Mouse (Mus musculus) limb, embryonic 15.5 days (tissue): Measurements from ENCODE around the gene Lrrfip1. TPM values are rescaled to one million over a fixed set of nuclear protein-coding genes. Genes with fewer than 3 reads are reported as not detected.

Source experiments
- ATAC-seq: fragments of 200-750 bp; cut with Nextera tagmentation; 2 replicates; pipeline ENCODE4 v1.8.0; 2017; ENCODE audit warnings: low read depth, moderate TSS enrichment; ENCODE audit not compliant: insufficient number of reproducible peaks, low FRiP score, low TSS enrichment
- H3K27ac ChIP-seq: fragments of 300-500 bp; sonication (generic); 2 replicates; pipeline ENCODE4 v1.5.1; 2015; ENCODE audit warnings: moderate library complexity, mild to moderate bottlenecking, inconsistent platforms
- H3K27me3 ChIP-seq: fragments of 300-500 bp; sonication (generic); 2 replicates; pipeline ENCODE4 v1.6.1; 2015; ENCODE audit warnings: inconsistent platforms
- H3K36me3 ChIP-seq: fragments of 300-500 bp; sonication (generic); 2 replicates; pipeline ENCODE4 v1.6.1; 2015; ENCODE audit warnings: inconsistent platforms
- H3K4me1 ChIP-seq: fragments of 300-500 bp; sonication (generic); 2 replicates; pipeline ENCODE4 v1.6.1; 2015; ENCODE audit warnings: inconsistent platforms
- H3K4me2 ChIP-seq: fragments of 300-500 bp; sonication (generic); 2 replicates; pipeline ENCODE4 v1.6.1; 2015; ENCODE audit warnings: mild to moderate bottlenecking, inconsistent platforms
- H3K4me3 ChIP-seq: fragments of 300-500 bp; sonication (generic); 2 replicates; pipeline ENCODE4 v1.5.1; 2015; ENCODE audit warnings: mild to moderate bottlenecking, inconsistent platforms
- H3K9ac ChIP-seq: fragments of 300-500 bp; sonication (generic); 2 replicates; pipeline ENCODE4 v1.6.1; 2015; ENCODE audit warnings: inconsistent platforms
- H3K9me3 ChIP-seq: fragments of 300-500 bp; sonication (generic); 2 replicates; pipeline ENCODE4 v1.6.1; 2016; ENCODE audit warnings: inconsistent platforms
- WGBS: fragments of 180-500 bp; shearing (Covaris S2); methylation state at CpG from one replicate; pipeline ENCODE4 v1.1.7; 2015; 5-methylcytosine and 5-hydroxymethylcytosine counted together
- polyA plus RNA-seq: library from polyadenylated mRNA; unstranded; fragments of >200 nt; fragmentation: Nextera tagmentation; extraction: Ambion mirVana; gene quantifications from 2 replicates; pipeline ENCODE4 v1.2.1, GENCODE M21; 2015

Gene Lrrfip1
- polyA plus RNA-seq, 1 experiment from 2014 or later = 56.8 TPM

DNA sequence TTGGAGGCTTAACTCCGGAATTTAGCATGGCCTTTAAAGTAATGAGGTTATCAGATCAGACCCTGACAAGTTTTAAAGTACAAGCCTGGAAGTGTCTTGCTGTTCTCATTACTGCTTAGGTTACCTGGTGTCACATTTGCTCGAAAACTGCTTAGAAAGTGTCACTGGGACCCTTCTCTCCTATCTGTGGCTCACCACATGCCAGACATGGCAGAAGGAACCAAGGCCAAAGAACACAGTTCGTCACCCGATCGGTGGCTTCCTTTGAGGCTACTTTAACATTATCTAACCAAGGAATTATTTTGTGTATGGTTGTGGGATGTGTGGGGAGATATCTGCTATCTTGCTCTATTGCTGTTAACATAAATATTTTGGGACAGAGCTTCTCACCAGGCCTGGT lies 95.5 kb downstream of the Lrrfip1 start:
- no peaks in the 10 kb centered on the region for H3K36me3 ChIP-seq
- no peak overlapping the region for H3K9ac ChIP-seq
- no peak overlapping the region for H3K4me2 ChIP-seq
- 80% methylated on average over 5 of the region's 5 CpGs for WGBS
- no peak overlapping the region for H3K4me3 ChIP-seq
- ATAC-seq = no peak
- no peaks in the 10 kb centered on the region for H3K9me3 ChIP-seq
- H3K27ac ChIP-seq = no peak overlapping the region
- H3K27me3 ChIP-seq = no peaks in the 10 kb centered on the region
- H3K4me1 ChIP-seq = peaks cover 24% of the 10 kb centered on the region

DNA sequence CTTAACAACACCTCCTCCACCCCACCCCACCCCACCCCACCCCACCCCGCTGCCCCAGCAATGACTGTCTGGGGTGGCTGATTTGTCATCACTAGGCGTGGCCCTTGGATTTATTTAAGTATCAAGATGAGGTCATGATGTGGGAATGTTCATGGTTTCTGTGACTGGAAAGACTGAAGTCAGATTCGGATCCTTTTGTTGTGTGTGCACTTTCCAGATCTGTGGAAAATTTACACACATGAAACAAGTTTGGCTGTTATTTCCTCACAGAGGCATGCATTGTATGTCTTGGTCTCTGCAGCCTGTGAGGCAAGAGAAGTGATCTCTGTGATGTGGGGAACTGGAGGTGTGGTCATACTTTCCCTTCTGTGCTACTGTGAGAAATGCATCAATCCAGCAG lies 96.7 kb downstream of the Lrrfip1 start:
- Histone ChIP-seq H3K27ac (peak overlapping the region; percentile 2; the same call in 1 of the 2 replicates), H3K36me3 (no peaks in the 10 kb centered on the region), H3K9ac (no peak overlapping the region), H3K4me2 (no peak overlapping the region), H3K4me1 (peaks cover 24% of the 10 kb centered on the region), H3K27me3 (no peaks in the 10 kb centered on the region), H3K4me3 (no peak overlapping the region), H3K9me3 (no peaks in the 10 kb centered on the region)
- ATAC-seq = no peak
- 60% methylated on average over 3 of the region's 3 CpGs for WGBS

DNA sequence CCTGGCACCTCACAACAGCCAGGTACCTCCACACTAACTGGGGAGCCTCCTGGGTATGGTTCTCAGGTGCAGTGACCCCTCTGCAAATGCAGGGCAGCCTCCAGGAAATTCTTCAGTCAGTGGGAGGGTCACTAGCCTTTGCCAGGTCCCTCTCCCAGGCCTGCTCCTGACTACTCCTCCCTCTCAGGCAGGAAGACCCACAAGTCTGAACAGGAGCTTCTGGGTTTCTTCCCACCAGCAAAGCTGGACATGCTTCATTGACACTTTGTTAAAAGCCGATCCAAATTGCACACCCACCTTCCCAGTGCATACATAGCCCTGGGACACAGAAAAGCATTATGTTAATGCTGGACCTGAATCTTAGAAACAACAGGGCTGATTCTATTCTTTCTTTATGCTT lies 97.3 kb downstream of the Lrrfip1 start:
- Histone ChIP-seq H3K9ac (no peak overlapping the region), H3K4me2 (no peak overlapping the region), H3K27ac (peak overlapping the region; percentile 2; the same call in 1 of the 2 replicates), H3K4me3 (no peak overlapping the region), H3K27me3 (no peaks in the 10 kb centered on the region), H3K4me1 (peaks cover 24% of the 10 kb centered on the region), H3K9me3 (no peaks in the 10 kb centered on the region), H3K36me3 (no peaks in the 10 kb centered on the region)
- ATAC-seq = no peak
- 51% methylated on average over 1 of the region's 1 CpGs for WGBS

DNA sequence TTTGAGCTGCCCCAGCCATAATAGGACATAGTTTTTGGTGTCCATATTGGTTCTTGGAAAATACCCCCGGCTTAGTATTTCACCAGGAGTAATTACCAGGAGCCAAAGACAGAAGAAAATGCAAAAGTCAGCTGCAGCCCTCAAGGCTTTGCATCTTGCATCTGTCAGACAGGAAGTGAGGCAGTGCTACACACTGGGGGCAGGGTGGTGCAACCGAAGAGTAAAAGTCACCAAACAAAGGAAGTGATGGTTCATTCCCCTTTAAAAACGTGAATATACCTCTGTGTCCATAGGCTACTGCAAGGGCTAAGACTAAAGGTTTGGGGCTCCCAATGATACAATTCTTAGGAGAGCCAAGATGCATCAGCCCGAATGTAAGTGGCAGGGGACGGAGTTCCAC lies 98.0 kb downstream of the Lrrfip1 start:
- H3K9me3 ChIP-seq = no peaks in the 10 kb centered on the region
- WGBS = 57% methylated on average over 5 of the region's 5 CpGs
- no peak overlapping the region for H3K9ac ChIP-seq
- peaks cover 6% of the 10 kb centered on the region; the same call in 1 of the 2 replicates for H3K36me3 ChIP-seq
- peaks cover 24% of the 10 kb centered on the region for H3K4me1 ChIP-seq
- H3K27me3 ChIP-seq = no peaks in the 10 kb centered on the region
- ATAC-seq = no peak
- no peak overlapping the region for H3K4me3 ChIP-seq
- no peak overlapping the region for H3K4me2 ChIP-seq
- no peak overlapping the region for H3K27ac ChIP-seq

DNA sequence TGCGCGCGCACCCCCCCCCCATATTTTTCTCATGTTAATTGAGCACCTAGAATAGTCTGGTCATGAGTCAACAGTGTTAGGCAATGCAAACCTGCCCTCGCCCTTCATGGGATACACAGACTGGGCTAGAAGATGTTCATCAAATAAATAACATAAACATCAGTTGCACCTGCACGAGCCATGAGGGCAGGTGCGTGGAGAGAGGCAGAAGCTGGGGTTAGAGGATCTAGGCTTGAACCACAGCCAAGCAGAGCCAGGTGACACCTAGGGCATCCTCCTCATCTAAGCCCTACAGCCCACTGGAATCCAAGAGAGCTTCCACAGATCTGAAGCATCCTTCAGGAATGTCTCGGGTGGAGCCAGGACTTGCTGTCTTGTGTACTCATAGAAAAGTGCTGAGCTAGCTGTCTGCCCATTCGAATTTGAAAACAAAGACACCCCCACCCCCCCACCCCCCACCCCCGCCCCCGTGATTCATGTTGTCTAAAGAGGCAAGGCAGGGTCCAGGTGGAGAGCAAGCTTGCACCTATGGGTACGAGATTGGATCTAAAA lies 98.8 kb downstream of the Lrrfip1 start:
- Histone ChIP-seq H3K4me1 (peaks cover 24% of the 10 kb centered on the region), H3K9me3 (no peaks in the 10 kb centered on the region), H3K4me3 (no peak overlapping the region), H3K36me3 (peaks cover 7% of the 10 kb centered on the region; the same call in 1 of the 2 replicates), H3K4me2 (no peak overlapping the region), H3K27me3 (no peaks in the 10 kb centered on the region), H3K9ac (no peak overlapping the region), H3K27ac (no peak overlapping the region)
- 87% methylated on average over 11 of the region's 11 CpGs for WGBS
- no peak for ATAC-seq

DNA sequence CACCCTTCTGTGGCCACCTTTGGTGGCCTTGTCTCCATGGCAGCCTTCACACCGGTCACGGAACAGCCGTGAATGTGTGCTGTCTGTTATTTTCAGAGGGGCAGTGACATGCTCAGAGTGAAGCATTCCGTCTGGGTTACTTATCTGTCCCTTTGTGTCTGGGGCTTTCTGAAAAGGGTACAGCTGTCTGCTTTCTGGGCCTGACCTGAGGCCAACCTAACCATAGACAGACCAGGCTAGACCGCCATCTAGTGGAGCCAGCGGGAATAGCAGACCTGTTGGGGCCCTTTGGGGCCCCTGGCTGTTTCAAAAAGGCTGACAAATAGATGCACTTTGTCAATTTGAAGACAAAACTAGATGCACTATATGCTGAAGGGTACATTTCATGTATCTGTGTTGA lies 100.3 kb downstream of the Lrrfip1 start:
- Histone ChIP-seq H3K36me3 (peaks cover 13% of the 10 kb centered on the region), H3K27me3 (no peaks in the 10 kb centered on the region), H3K4me3 (no peak overlapping the region), H3K9me3 (no peaks in the 10 kb centered on the region), H3K9ac (no peak overlapping the region), H3K27ac (no peak overlapping the region), H3K4me2 (no peak overlapping the region), H3K4me1 (peaks cover 24% of the 10 kb centered on the region)
- WGBS = 24% methylated on average over 6 of the region's 6 CpGs
- no peak for ATAC-seq

DNA sequence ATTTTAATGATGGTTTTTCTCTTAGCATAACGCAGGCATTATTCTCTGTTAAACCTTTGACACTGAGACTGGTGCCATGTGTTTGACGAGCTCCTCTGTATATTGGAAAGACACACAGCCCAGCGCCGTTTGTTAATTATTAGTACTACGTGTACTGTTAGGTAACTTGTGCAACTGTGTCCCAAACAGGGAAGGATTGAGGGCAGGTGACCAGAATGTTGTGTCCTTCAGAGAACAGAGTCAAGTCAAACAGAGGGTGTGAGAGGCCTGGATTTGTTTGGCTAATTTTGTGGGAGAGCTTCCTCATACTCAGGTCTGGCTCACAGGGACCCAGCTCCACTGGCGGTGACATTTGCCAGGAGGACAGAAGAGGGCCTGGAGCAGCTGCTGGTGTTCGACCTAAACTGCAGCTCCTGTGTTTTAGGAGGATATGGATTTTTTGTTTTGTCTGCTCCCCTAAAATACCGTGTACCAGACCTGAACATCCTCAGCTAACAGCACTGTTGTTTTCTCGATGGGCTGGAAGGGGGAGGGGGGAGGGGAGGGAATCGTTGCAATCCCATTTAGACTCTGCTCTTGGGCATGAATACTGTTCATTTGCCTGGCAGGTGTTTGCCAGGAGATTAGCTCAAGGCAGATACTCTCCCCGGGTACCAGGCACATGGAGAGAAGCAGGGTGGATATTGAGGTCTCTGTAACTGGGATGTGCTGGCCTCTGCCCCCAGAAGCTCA lies 103.3 kb downstream of the Lrrfip1 start:
- Histone ChIP-seq H3K36me3 (peaks cover 32% of the 10 kb centered on the region), H3K9ac (no peak overlapping the region), H3K27ac (no peak overlapping the region), H3K9me3 (no peaks in the 10 kb centered on the region), H3K27me3 (no peaks in the 10 kb centered on the region), H3K4me1 (0 out of 2 replicates have a peak, but pooled peaks cover 4% of the 10 kb centered on the region), H3K4me3 (no peak overlapping the region), H3K4me2 (no peak overlapping the region)
- 73% methylated on average over 11 of the region's 11 CpGs for WGBS
- ATAC-seq = no peak

DNA sequence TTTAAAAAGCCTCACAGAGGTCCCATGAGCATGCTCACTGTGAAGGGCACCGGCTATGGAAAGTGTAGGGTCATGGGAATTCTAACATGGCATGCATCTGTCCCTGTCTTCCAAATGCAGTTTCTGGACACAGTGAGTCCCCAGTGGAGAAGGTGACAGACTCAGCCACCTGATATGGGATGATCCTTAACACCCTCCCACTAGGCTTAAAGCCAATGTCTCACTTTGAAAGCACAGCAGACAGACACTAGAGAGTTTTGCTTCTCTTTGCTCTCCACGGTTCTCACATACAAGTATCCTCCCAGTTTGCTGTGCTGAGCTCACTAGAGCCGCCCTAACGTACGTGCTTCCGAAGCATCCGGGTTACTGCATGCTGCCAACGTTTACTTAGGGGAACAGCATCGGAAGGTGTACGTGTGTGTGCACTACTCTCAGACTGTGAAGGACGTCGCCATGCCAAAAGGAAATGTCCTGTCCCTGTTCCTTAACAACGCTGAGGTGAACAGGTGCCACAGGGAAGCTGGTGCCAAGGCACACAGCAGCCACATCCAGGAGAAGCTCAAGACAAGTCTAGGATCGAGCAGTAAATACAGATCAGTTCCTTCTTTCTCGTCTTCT lies 104.9 kb downstream of the Lrrfip1 start:
- H3K27me3 ChIP-seq = no peaks in the 10 kb centered on the region
- no peaks in the 10 kb centered on the region for H3K9me3 ChIP-seq
- H3K9ac ChIP-seq = no peak overlapping the region
- peaks cover 43% of the 10 kb centered on the region for H3K36me3 ChIP-seq
- no peak for ATAC-seq
- WGBS = 92% methylated on average over 15 of the region's 15 CpGs
- no peak overlapping the region for H3K4me2 ChIP-seq
- H3K4me3 ChIP-seq = no peak overlapping the region
- no peak overlapping the region for H3K27ac ChIP-seq
- H3K4me1 ChIP-seq = 0 out of 2 replicates have a peak, but pooled peaks cover 4% of the 10 kb centered on the region

DNA sequence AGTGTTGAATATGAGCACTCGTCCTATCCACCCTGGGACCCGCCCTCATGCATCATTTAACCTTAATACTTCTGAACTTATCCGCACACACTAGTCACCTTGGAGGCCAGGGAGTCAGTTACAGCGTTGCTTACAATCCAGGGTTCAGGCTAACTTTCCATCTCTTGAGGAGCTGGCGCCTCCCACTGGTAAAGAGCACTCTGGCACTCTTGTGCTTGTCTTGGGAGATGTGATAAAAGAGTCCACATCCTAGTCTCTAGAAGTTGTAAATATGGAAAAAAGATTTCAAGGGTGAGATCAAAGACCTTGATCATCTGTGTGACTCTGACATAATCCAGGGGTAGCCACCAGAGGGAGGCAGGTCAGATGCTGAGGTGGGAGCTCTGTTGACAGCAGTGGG lies 109.0 kb downstream of the Lrrfip1 start:
- no peaks in the 10 kb centered on the region for H3K27me3 ChIP-seq
- no peak overlapping the region for H3K4me2 ChIP-seq
- ATAC-seq = no peak
- H3K4me1 ChIP-seq = no peaks in the 10 kb centered on the region
- 68% methylated on average over 5 of the region's 5 CpGs for WGBS
- H3K9me3 ChIP-seq = no peaks in the 10 kb centered on the region
- H3K36me3 ChIP-seq = peaks cover 46% of the 10 kb centered on the region
- H3K4me3 ChIP-seq = no peak overlapping the region
- H3K27ac ChIP-seq = no peak overlapping the region
- no peak overlapping the region for H3K9ac ChIP-seq

DNA sequence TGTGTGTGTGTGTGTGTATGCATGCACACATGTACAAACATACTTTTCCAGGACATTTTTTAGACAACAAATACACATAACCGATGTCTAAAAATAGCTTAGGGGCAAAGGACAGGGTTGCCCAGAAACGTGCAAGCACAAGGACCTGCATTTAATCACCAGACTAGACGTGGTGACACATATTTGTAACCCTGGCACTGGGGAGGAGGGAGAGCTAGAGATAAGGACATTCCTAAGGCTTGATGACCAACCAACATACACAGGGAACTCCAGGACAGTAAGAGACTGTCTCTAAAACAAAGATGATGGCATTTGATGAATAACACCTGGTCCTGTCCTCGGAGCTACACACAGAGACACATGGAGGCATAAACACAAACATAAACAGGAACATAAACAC lies 110.8 kb downstream of the Lrrfip1 start:
- ATAC-seq = no peak

DNA sequence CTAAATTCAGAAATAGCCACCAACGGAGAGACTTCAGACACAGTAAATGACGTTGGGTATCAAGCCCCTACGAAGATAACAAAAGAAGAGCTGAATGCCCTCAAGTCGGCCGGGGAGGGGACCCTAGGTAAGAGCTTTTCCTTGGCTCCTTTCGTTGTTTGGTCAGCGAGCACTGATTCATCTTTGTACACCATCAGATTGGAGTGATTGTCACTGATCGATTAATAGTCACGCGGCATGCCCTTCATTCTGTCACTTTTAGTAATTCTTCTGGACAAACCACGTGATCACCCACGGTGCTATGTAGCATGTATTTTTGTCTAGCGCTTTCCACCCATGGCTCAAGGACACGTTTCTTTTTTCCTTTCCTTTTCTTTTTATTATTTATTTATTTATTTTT lies 113.6 kb downstream of the Lrrfip1 start:
- no peak overlapping the region for H3K4me2 ChIP-seq
- H3K4me1 ChIP-seq = 0 out of 2 replicates have a peak, but pooled peaks cover 3% of the 10 kb centered on the region
- no peak overlapping the region for H3K27ac ChIP-seq
- H3K9ac ChIP-seq = no peak overlapping the region
- no peak for ATAC-seq
- no peaks in the 10 kb centered on the region for H3K9me3 ChIP-seq
- 94% methylated on average over 14 of the region's 14 CpGs for WGBS
- no peaks in the 10 kb centered on the region for H3K27me3 ChIP-seq
- peaks cover 46% of the 10 kb centered on the region for H3K36me3 ChIP-seq
- H3K4me3 ChIP-seq = no peak overlapping the region

More for the DNA sequence above, 110.8 kb downstream of the Lrrfip1 start:
- WGBS = 47% methylated on average over 4 of the region's 4 CpGs
- Histone ChIP-seq H3K4me1 (no peaks in the 10 kb centered on the region), H3K36me3 (peaks cover 50% of the 10 kb centered on the region), H3K4me3 (no peak overlapping the region), H3K4me2 (no peak overlapping the region), H3K9ac (no peak overlapping the region), H3K27ac (no peak overlapping the region), H3K27me3 (no peaks in the 10 kb centered on the region), H3K9me3 (no peaks in the 10 kb centered on the region)

DNA sequence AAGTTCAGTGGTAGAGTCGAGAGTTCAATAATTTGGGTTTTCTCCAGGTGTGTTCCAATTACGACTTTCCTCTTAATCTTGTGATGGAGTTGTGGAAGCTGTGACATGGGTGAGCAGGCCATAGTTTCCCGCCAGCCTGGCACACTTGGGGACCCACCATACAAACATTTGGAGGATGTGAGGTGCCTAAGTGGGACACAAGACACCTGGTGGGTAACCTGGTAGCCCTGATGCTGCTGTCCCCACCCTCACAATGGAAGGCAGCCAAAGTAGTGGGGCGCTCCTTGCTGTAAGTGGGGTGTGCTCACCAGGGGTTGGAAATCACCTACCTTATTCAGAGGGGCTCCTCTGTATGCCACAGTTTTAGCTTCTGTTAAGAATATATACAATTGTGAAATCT lies 114.1 kb downstream of the Lrrfip1 start:
- H3K4me3 ChIP-seq = no peak overlapping the region
- WGBS = 92% methylated on average over 4 of the region's 4 CpGs
- H3K4me1 ChIP-seq = 0 out of 2 replicates have a peak, but pooled peaks cover 3% of the 10 kb centered on the region
- peaks cover 42% of the 10 kb centered on the region for H3K36me3 ChIP-seq
- no peak overlapping the region for H3K27ac ChIP-seq
- no peak for ATAC-seq
- H3K9ac ChIP-seq = no peak overlapping the region
- H3K4me2 ChIP-seq = no peak overlapping the region
- no peaks in the 10 kb centered on the region for H3K9me3 ChIP-seq
- no peaks in the 10 kb centered on the region for H3K27me3 ChIP-seq
